In genomic region chr13:96593621-96594020, GRCm38 (mm10) we compare ENCODE assay signal across 9 mouse cellular contexts. TPM values are rescaled to one million over a fixed set of nuclear protein-coding genes. Genes with fewer than 3 reads are reported as not detected.
DNase-seq lines count a peak whose midpoint lies in the region; ATAC-seq and TF ChIP-seq lines count a peak whose summit lies in the region.
"Had no signal": no experiment of that assay in that cellular context is flagged by ENCODE, and none has a peak within 500 bp of the region (broad histone marks: within the 10 kb centered on the region; RNA-seq: fewer than 3 reads in every experiment).

No protein-coding gene starts in this region.

- no peak overlapping the region for H3K4me2 ChIP-seq in embryonic facial prominence, embryonic 11.5 days (ENCODE audit: low read depth, low read length)
- H3K4me2 ChIP-seq in liver, embryonic 11.5 days = no peak overlapping the region
- H3K4me2 ChIP-seq: limb, embryonic 13.5 days had no signal

- H3K4me1 ChIP-seq in embryonic facial prominence, embryonic 11.5 days (ENCODE audit: control insufficient read depth, insufficient read depth, low read length) = no peaks in the 10 kb centered on the region
- H3K4me1 ChIP-seq in embryonic facial prominence, embryonic 10.5 days = no peaks in the 10 kb centered on the region
- H3K4me1 ChIP-seq in liver, adult 2 months (ENCODE audit: control insufficient read depth, insufficient read depth, low read length) = peaks cover 12% of the 10 kb centered on the region
- H3K4me1 ChIP-seq in liver, embryonic 11.5 days (replicated peaks; ENCODE audit: control insufficient read depth, insufficient read depth, low read length) = no peaks in the 10 kb centered on the region
- H3K4me1 ChIP-seq: limb, embryonic 13.5 days had no signal

- 23% methylated on average over 1 of the region's 1 CpGs for WGBS in embryonic facial prominence, embryonic 11.5 days
- 20% methylated on average over 1 of the region's 1 CpGs for WGBS in embryonic facial prominence, embryonic 10.5 days
- 0% methylated on average over 1 of the region's 1 CpGs for whole genome bisulfite sequencing in liver, adult 2 months
- WGBS in liver, embryonic 11.5 days = 16% methylated on average over 1 of the region's 1 CpGs

- H3K27ac ChIP-seq in embryonic facial prominence, embryonic 11.5 days (replicated peaks; ENCODE audit: low read depth, low read length) = no peak overlapping the region
- H3K27ac ChIP-seq in embryonic facial prominence, embryonic 10.5 days (replicated peaks) = no peak overlapping the region
- no peak overlapping the region for H3K27ac ChIP-seq in liver, adult 2 months (replicated peaks; ENCODE audit: insufficient read depth, low read depth, low read length)
- no peak overlapping the region for H3K27ac ChIP-seq in liver, embryonic 11.5 days (ENCODE audit: low read depth, low read length)
- H3K27ac ChIP-seq: limb, embryonic 13.5 days had no signal

- DNase-seq in embryonic facial prominence, embryonic 11.5 days (ENCODE audit: low spot score) = peak; percentile 71
- DNase-seq in embryonic facial prominence, embryonic 10.5 days (ENCODE audit: low spot score) = no peak
- peak; percentile 74 for DNase-seq in liver, adult 2 months (ENCODE audit: extremely low read depth, low read depth, low spot score)
- no peak for DNase-seq in liver, embryonic 11.5 days (ENCODE audit: low spot score)
- peak; percentile 16 for DNase-seq in c-Kit-positive CD71-positive TER-119-negative erythroid progenitor cells, embryonic 14.5 days (ENCODE audit: low read depth)
- peak; percentile 44 for DNase-seq in mesoderm, embryonic 11.5 days (ENCODE audit: low read depth, low spot score)
- DNase-seq in right cerebral cortex, postnatal 25 days = no peak
- no peak for DNase-seq in right cerebral cortex, adult 18-20 months

- no peak overlapping the region for H3K4me3 ChIP-seq in embryonic facial prominence, embryonic 11.5 days (ENCODE audit: low read depth, low read length)
- H3K4me3 ChIP-seq in embryonic facial prominence, embryonic 10.5 days = no peak overlapping the region
- no peak overlapping the region for H3K4me3 ChIP-seq in liver, adult 2 months (ENCODE audit: insufficient read depth, low read depth, low read length)
- H3K4me3 ChIP-seq in liver, embryonic 11.5 days (ENCODE audit: low read depth, low read length) = no peak overlapping the region
- H3K4me3 ChIP-seq: limb, embryonic 13.5 days had no signal

- H3K79me2 ChIP-seq in liver, adult 2 months (ENCODE audit: control insufficient read depth, insufficient read depth, low read length) = peaks cover 12% of the 10 kb centered on the region

- H3K27me3 ChIP-seq in embryonic facial prominence, embryonic 11.5 days (ENCODE audit: control insufficient read depth, insufficient read depth, low read length) = no peaks in the 10 kb centered on the region
- H3K27me3 ChIP-seq in embryonic facial prominence, embryonic 10.5 days (replicated peaks; ENCODE audit: low read depth, poor library complexity, severe bottlenecking) = no peaks in the 10 kb centered on the region
- H3K27me3 ChIP-seq in liver, adult 2 months (ENCODE audit: control insufficient read depth, insufficient read depth, low read length) = no peaks in the 10 kb centered on the region
- no peaks in the 10 kb centered on the region for H3K27me3 ChIP-seq in liver, embryonic 11.5 days (replicated peaks; ENCODE audit: control insufficient read depth, insufficient read depth, low read length)
- H3K27me3 ChIP-seq: limb, embryonic 13.5 days had no signal

- no peaks in the 10 kb centered on the region for H3K9me3 ChIP-seq in embryonic facial prominence, embryonic 11.5 days (replicated peaks; ENCODE audit: control insufficient read depth, low read length)
- no peaks in the 10 kb centered on the region for H3K9me3 ChIP-seq in embryonic facial prominence, embryonic 10.5 days
- H3K9me3 ChIP-seq in liver, embryonic 11.5 days (ENCODE audit: control insufficient read depth, low read length) = no peaks in the 10 kb centered on the region
- H3K9me3 ChIP-seq: limb, embryonic 13.5 days had no signal

- no peak for ATAC-seq in embryonic facial prominence, embryonic 11.5 days (replicated peaks; ENCODE audit: insufficient number of reproducible peaks, low FRiP score, low TSS enrichment, low read depth)
- no peak for ATAC-seq in liver, embryonic 11.5 days (replicated peaks; ENCODE audit: low FRiP score)

- no peak for TF ChIP-seq POLR2A in liver, adult 2 months (IDR thresholded peaks at IDR 0.05; ENCODE audit: extremely low read depth, insufficient read depth, low read length)

- peak; percentile 55 for TF ChIP-seq CTCF in liver, adult 2 months (IDR thresholded peaks at IDR 0.05; ENCODE audit: low read depth, low read length)

- H3K36me3 ChIP-seq in embryonic facial prominence, embryonic 11.5 days (replicated peaks; ENCODE audit: control insufficient read depth, insufficient read depth, low read depth, low read length) = no peaks in the 10 kb centered on the region
- peaks cover 3% of the 10 kb centered on the region; the same call in 1 of the 2 replicates for H3K36me3 ChIP-seq in embryonic facial prominence, embryonic 10.5 days (replicated peaks)
- 0 out of 2 replicates have a peak, but pooled peaks cover 2% of the 10 kb centered on the region for H3K36me3 ChIP-seq in liver, adult 2 months (ENCODE audit: control insufficient read depth, insufficient read depth, low read length)
- no peaks in the 10 kb centered on the region for H3K36me3 ChIP-seq in liver, embryonic 11.5 days (ENCODE audit: control insufficient read depth, insufficient read depth, low read length)

- no peak overlapping the region for H3K9ac ChIP-seq in embryonic facial prominence, embryonic 11.5 days (replicated peaks; ENCODE audit: low read length)
- no peak overlapping the region for H3K9ac ChIP-seq in liver, adult 2 months (ENCODE audit: low read depth, low read length)
- H3K9ac ChIP-seq in liver, embryonic 11.5 days (ENCODE audit: low read depth, low read length) = no peak overlapping the region
- H3K9ac ChIP-seq: limb, embryonic 13.5 days had no signal

RNA-seq across cellular contexts. Expression of gene Col4a3bp, which starts 51.2 kb away (rescaled TPM):
- polyA plus RNA-seq in embryonic facial prominence, embryonic 11.5 days (2014; fragmentation: Nextera tagmentation; extraction: Ambion mirVana) = 6.9 and 7.6 TPM in 2 replicates
- polyA plus RNA-seq in embryonic facial prominence, embryonic 10.5 days (2016; fragmentation: Nextera tagmentation; extraction: Ambion mirVana) = 6.8 and 7.3 TPM in 2 replicates
- total RNA-seq in liver, adult 2 months (2014; rRNA removed) = 29.9 and 45.8 TPM in 2 replicates
- 5.7 and 8.1 TPM in 2 replicates for polyA plus RNA-seq in liver, adult 2 months (2012; rRNA removed)
- 8.1 and 9.0 TPM in 2 replicates for polyA plus RNA-seq in liver, embryonic 11.5 days (2014; fragmentation: Nextera tagmentation; extraction: Ambion mirVana)

RNA-seq across cellular contexts. Expression of gene Polk, which starts 51.2 kb away (rescaled TPM):
- polyA plus RNA-seq in embryonic facial prominence, embryonic 11.5 days (2014; fragmentation: Nextera tagmentation; extraction: Ambion mirVana) = 7.5 and 9.1 TPM in 2 replicates
- 9.5 and 9.9 TPM in 2 replicates for polyA plus RNA-seq in embryonic facial prominence, embryonic 10.5 days (2016; fragmentation: Nextera tagmentation; extraction: Ambion mirVana)
- 4.9 and 6.5 TPM in 2 replicates for total RNA-seq in liver, adult 2 months (2014; rRNA removed)
- polyA plus RNA-seq in liver, adult 2 months (2012; rRNA removed) = 0.56 and 0.75 TPM in 2 replicates
- polyA plus RNA-seq in liver, embryonic 11.5 days (2014; fragmentation: Nextera tagmentation; extraction: Ambion mirVana) = 8.2 and 8.8 TPM in 2 replicates

Comparison
In these comparisons a context has a peak if more than half of its experiments do, and no peak if none do; other contexts are left out.
1. DNase-seq: peak in embryonic facial prominence, embryonic 11.5 days (single experiment), liver, adult 2 months (single experiment), c-Kit-positive CD71-positive TER-119-negative erythroid progenitor cells, embryonic 14.5 days (single experiment) and mesoderm, embryonic 11.5 days (single experiment); none in embryonic facial prominence, embryonic 10.5 days (single experiment), liver, embryonic 11.5 days (single experiment), right cerebral cortex, postnatal 25 days (single experiment) and right cerebral cortex, adult 18-20 months (single experiment).